Mouse (Mus musculus): ENCODE data around the gene Mapkbp1. TPM values are rescaled to one million over a fixed set of nuclear protein-coding genes. Genes with fewer than 3 reads are reported as not detected.

The Mapkbp1 gene
- polyA plus RNA-seq, 1 experiment from 2014 or later = 4.7 TPM

Small RNA genes lying within 50 kb of the gene (microRNA-seq; reads per million reads assigned to microRNA genes)
- gene Mir7665 = not detected

Other genes with a start within 250 kb of the Mapkbp1 start
- 0.77 and 0.97 TPM in 2 replicates for gene Itpka, start 230.4 kb upstream of the Mapkbp1 start, polyA plus RNA-seq (2016; fragmentation: Nextera tagmentation; extraction: Ambion mirVana)
- 0.26 and 0.50 TPM in 2 replicates for gene Ltk, start 212.3 kb upstream of the Mapkbp1 start, polyA plus RNA-seq (2016; fragmentation: Nextera tagmentation; extraction: Ambion mirVana)
- gene Rpap1, start 185.2 kb upstream of the Mapkbp1 start, polyA plus RNA-seq (2016; fragmentation: Nextera tagmentation; extraction: Ambion mirVana) = 35.4 and 35.9 TPM in 2 replicates
- gene Tyro3, start 175.0 kb upstream of the Mapkbp1 start, polyA plus RNA-seq (2016; fragmentation: Nextera tagmentation; extraction: Ambion mirVana) = 25.7 and 29.2 TPM in 2 replicates
- gene Mga, start 75.5 kb upstream of the Mapkbp1 start, polyA plus RNA-seq (2016; fragmentation: Nextera tagmentation; extraction: Ambion mirVana) = 40.0 and 44.7 TPM in 2 replicates
- 19.7 and 20.8 TPM in 2 replicates for gene Jmjd7, start 54.8 kb downstream of the Mapkbp1 start, polyA plus RNA-seq (2016; fragmentation: Nextera tagmentation; extraction: Ambion mirVana)
- gene Gm28042, start 54.8 kb downstream of the Mapkbp1 start, polyA plus RNA-seq (2016; fragmentation: Nextera tagmentation; extraction: Ambion mirVana) = 6.7 and 7.3 TPM in 2 replicates
- gene Pla2g4b, start 60.7 kb downstream of the Mapkbp1 start, polyA plus RNA-seq (2016; fragmentation: Nextera tagmentation; extraction: Ambion mirVana) = 4.6 and 5.3 TPM in 2 replicates
- gene Ehd4, start 181.9 kb downstream of the Mapkbp1 start, polyA plus RNA-seq (2016; fragmentation: Nextera tagmentation; extraction: Ambion mirVana) = 17.5 and 22.8 TPM in 2 replicates

Data from midbrain, embryonic 12.5 days (tissue).